Mouse (Mus musculus) myocyte (in vitro differentiated cells): Measurements from ENCODE around the gene Cyp27a1. TPM values are rescaled to one million over a fixed set of nuclear protein-coding genes. Genes with fewer than 3 reads are reported as not detected.

ENCODE experiments used
- H3K27me3 ChIP-seq: one replicate; pipeline ENCODE4 v1.6.1; 2011; ENCODE audit not compliant: control insufficient read depth, insufficient read depth, insufficient read length
- H3K36me3 ChIP-seq: one replicate; pipeline ENCODE4 v1.6.1; 2011; ENCODE audit not compliant: control insufficient read depth, insufficient read depth
- H3K4me2 ChIP-seq: one replicate; pipeline ENCODE4 v1.6.1; 2011; ENCODE audit warnings: low read depth, control low read depth
- H3K4me3 ChIP-seq: one replicate; pipeline ENCODE4 v1.5.1; 2011; ENCODE audit warnings: mild to moderate bottlenecking, control low read depth, moderate library complexity
- H3K79me2 ChIP-seq: one replicate; pipeline ENCODE4 v1.6.1; 2011; ENCODE audit not compliant: control insufficient read depth, insufficient read depth
- H3ac ChIP-seq: one replicate; pipeline ENCODE4 v1.6.1; 2011; ENCODE audit not compliant: control insufficient read depth, insufficient read length
- CEBPB ChIP-seq: IDR thresholded peaks from 2 replicates; pipeline ENCODE4 v1.6.1; 2011; ENCODE audit warnings: mild to moderate bottlenecking, moderate library complexity; ENCODE audit not compliant: poor library complexity, insufficient read depth, severe bottlenecking
- E2F4 ChIP-seq: IDR thresholded peaks from one replicate; pipeline ENCODE4 v1.6.1; 2011; ENCODE audit warnings: mild to moderate bottlenecking, control low read depth, moderate library complexity; ENCODE audit not compliant: insufficient read depth
- MAX ChIP-seq: IDR thresholded peaks from one replicate; pipeline ENCODE4 v1.6.1; 2011; ENCODE audit warnings: low read depth, mild to moderate bottlenecking, control low read depth
- MYOD1 ChIP-seq, 3 experiments: IDR thresholded peaks; one replicate each; pipeline ENCODE4 v1.6.1; 2011; ENCODE audit warnings: control low read depth in 2 of 3, low read depth in 2 of 3, mild to moderate bottlenecking in 2 of 3, moderate library complexity in 1 of 3; ENCODE audit not compliant: insufficient read length in 2 of 3, control insufficient read depth in 1 of 3
- MYOG ChIP-seq, 3 experiments: IDR thresholded peaks; one replicate each; pipeline ENCODE4 v1.6.1; 2011; ENCODE audit warnings: control low read depth in 2 of 3, low read depth in 2 of 3, mild to moderate bottlenecking in 2 of 3; ENCODE audit not compliant: insufficient read length in 2 of 3, control insufficient read depth in 1 of 3, insufficient read depth in 1 of 3
- POLR2A ChIP-seq: IDR thresholded peaks from one replicate; pipeline ENCODE4 v1.6.1; 2011; ENCODE audit warnings: low read depth, mild to moderate bottlenecking, control low read depth, moderate library complexity; ENCODE audit not compliant: insufficient read length
- POLR2AphosphoS2 ChIP-seq: IDR thresholded peaks from one replicate; pipeline ENCODE4 v1.6.1; 2011; ENCODE audit warnings: low read depth, control low read depth; ENCODE audit not compliant: insufficient read length
- REST ChIP-seq: IDR thresholded peaks from one replicate; pipeline ENCODE4 v1.6.1; 2011; ENCODE audit warnings: mild to moderate bottlenecking, control low read depth, moderate library complexity; ENCODE audit not compliant: insufficient read depth, insufficient read length
- SRF ChIP-seq: IDR thresholded peaks from one replicate; pipeline ENCODE4 v1.6.1; 2011; ENCODE audit warnings: low read depth; ENCODE audit not compliant: control insufficient read depth, insufficient read length
- TCF12 ChIP-seq: IDR thresholded peaks from one replicate; pipeline ENCODE4 v1.6.1; 2011; ENCODE audit warnings: mild to moderate bottlenecking, control low read depth; ENCODE audit not compliant: poor library complexity, insufficient read depth, severe bottlenecking
- TCF3 ChIP-seq: IDR thresholded peaks from one replicate; pipeline ENCODE4 v1.6.1; 2011; ENCODE audit warnings: low read depth, control low read depth; ENCODE audit not compliant: insufficient read length
- USF1 ChIP-seq: IDR thresholded peaks from one replicate; pipeline ENCODE4 v1.6.1; 2011; ENCODE audit warnings: low read depth, mild to moderate bottlenecking, control low read depth, moderate library complexity
- polyA plus RNA-seq: library from polyadenylated mRNA; unstranded; fragments of >200 nt; fragmentation: generic; extraction: Trizol; gene quantifications from one replicate; pipeline ENCODE4 v1.2.1, GENCODE M21; 2012; ENCODE audit warnings: missing spikeins

Cyp27a1 gene
- polyA plus RNA-seq, 1 experiment: 0.42 TPM

- TF ChIP-seq MYOG (IDR thresholded peaks at IDR 0.05; ENCODE audit: control insufficient read depth in 1 of 3, insufficient read depth in 1 of 3, insufficient read length in 2 of 3, low read depth in 2 of 3) (no peak), TCF12 (no peak), SRF (no peak), USF1 (no peak), E2F4 (no peak), REST (no peak), MAX (no peak), MYOD1 (IDR thresholded peaks at IDR 0.05; ENCODE audit: control insufficient read depth in 1 of 3, insufficient read length in 2 of 3, low read depth in 2 of 3) (no peak), POLR2AphosphoS2 (no peak)
- Histone ChIP-seq H3ac (no peak overlapping the region), H3K27me3 (no peaks in the 10 kb centered on the region)
Observed at GRCm38 (mm10) chr1:74763081-74763480, 49.7 kb downstream of the Cyp27a1 start.

GRCm38 (mm10) chr1:74770727-74771466 is 57.5 kb downstream of the Cyp27a1 start:
- TF ChIP-seq SRF (no peak), MAX (no peak), MYOG (IDR thresholded peaks at IDR 0.05; ENCODE audit: control insufficient read depth in 1 of 3, insufficient read depth in 1 of 3, insufficient read length in 2 of 3, low read depth in 2 of 3) (no peak), REST (no peak)
- H3ac ChIP-seq: no peak overlapping the region
- no peaks in the 10 kb centered on the region for H3K79me2 ChIP-seq
- peaks cover 20% of the 10 kb centered on the region for H3K27me3 ChIP-seq
- H3K36me3 ChIP-seq: no peaks in the 10 kb centered on the region
- peak overlapping the region; percentile 52 for H3K4me2 ChIP-seq
- H3K4me3 ChIP-seq: no peak overlapping the region

More at GRCm38 (mm10) chr1:74763081-74763480, 49.7 kb downstream of the Cyp27a1 start:
- H3K79me2 ChIP-seq: no peaks in the 10 kb centered on the region
- H3K4me3 ChIP-seq: no peak overlapping the region
- no peak overlapping the region for H3K4me2 ChIP-seq
- no peaks in the 10 kb centered on the region for H3K36me3 ChIP-seq

DNA sequence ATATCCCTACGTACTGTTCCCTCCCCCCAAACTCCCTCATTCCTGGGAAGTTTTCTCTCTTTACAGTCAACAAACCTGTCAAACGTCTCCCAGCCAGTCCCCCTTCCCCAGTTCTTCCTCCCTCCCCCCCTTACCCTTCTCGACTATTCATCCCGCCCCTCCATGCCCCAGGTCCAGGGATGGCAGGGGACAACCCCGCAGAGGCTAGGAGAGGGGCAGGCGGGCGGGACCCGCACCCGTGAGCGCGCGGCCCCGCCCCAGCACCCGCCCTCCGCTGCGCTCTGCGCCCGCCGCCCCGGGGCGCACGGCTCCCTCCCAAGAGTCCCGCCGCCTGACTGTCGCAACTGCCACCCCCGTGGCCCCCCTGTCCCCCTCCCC is 58.1 kb downstream of the Cyp27a1 start:
- H3ac ChIP-seq: peak overlapping the region; percentile 10
- TF ChIP-seq POLR2A: no peak
- TF ChIP-seq SRF: no peak
- no peak for TF ChIP-seq TCF12
- no peak for TF ChIP-seq POLR2AphosphoS2
- TF ChIP-seq E2F4: no peak
- TF ChIP-seq MYOG (IDR thresholded peaks at IDR 0.05; ENCODE audit: control insufficient read depth in 1 of 3, insufficient read depth in 1 of 3, insufficient read length in 2 of 3, low read depth in 2 of 3): no peak
- TF ChIP-seq MAX: no peak
- TF ChIP-seq TCF3: no peak
- TF ChIP-seq USF1: no peak
- TF ChIP-seq CEBPB: no peak
- TF ChIP-seq REST: no peak
- TF ChIP-seq MYOD1 (IDR thresholded peaks at IDR 0.05; ENCODE audit: control insufficient read depth in 1 of 3, insufficient read length in 2 of 3, low read depth in 2 of 3): no peak
- no peaks in the 10 kb centered on the region for H3K36me3 ChIP-seq
- no peaks in the 10 kb centered on the region for H3K79me2 ChIP-seq
- peak overlapping the region; percentile 52 for H3K4me2 ChIP-seq
- H3K4me3 ChIP-seq: peak overlapping the region; percentile 16
- H3K27me3 ChIP-seq: peaks cover 20% of the 10 kb centered on the region

DNA sequence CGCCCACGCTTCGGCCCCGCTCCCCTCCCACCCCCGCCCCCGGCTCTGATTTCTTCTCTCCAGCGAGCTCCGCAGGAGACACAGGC is 58.3 kb downstream of the Cyp27a1 start, which contains the start of gene Wnt6:
TSS of gene Wnt6 (plus strand) at position 48 of the 86 bp plus-strand sequence.
- peak within 1 kb of the TSS; percentile 16 for H3K4me3 ChIP-seq
- H3K27me3 ChIP-seq: peaks cover 20% of the 10 kb centered on the region
- peak within 1 kb of the TSS; percentile 94 for H3K4me2 ChIP-seq
- H3K36me3 ChIP-seq: no peaks in the 10 kb centered on the region
- TF ChIP-seq MYOG (IDR thresholded peaks at IDR 0.05; ENCODE audit: control insufficient read depth in 1 of 3, insufficient read depth in 1 of 3, insufficient read length in 2 of 3, low read depth in 2 of 3): no peak
- no peak for TF ChIP-seq MAX
- TF ChIP-seq SRF: no peak
- no peak for TF ChIP-seq TCF12
- TF ChIP-seq CEBPB: no peak
- TF ChIP-seq POLR2AphosphoS2: no peak
- TF ChIP-seq REST: no peak
- TF ChIP-seq POLR2A: no peak
- no peak for TF ChIP-seq MYOD1 (IDR thresholded peaks at IDR 0.05; ENCODE audit: control insufficient read depth in 1 of 3, insufficient read length in 2 of 3, low read depth in 2 of 3)
- TF ChIP-seq TCF3: no peak
- TF ChIP-seq USF1: no peak
- TF ChIP-seq E2F4: no peak
- H3ac ChIP-seq: peak within 1 kb of the TSS; percentile 10
- no peaks in the 10 kb centered on the region for H3K79me2 ChIP-seq

- Histone ChIP-seq H3K4me3 (peak overlapping the region; percentile 16), H3K79me2 (no peaks in the 10 kb centered on the region), H3K36me3 (no peaks in the 10 kb centered on the region), H3K4me2 (peak overlapping the region; percentile 94), H3ac (peak overlapping the region; percentile 10), H3K27me3 (peaks cover 20% of the 10 kb centered on the region)
- TF ChIP-seq MYOD1 (IDR thresholded peaks at IDR 0.05; ENCODE audit: control insufficient read depth in 1 of 3, insufficient read length in 2 of 3, low read depth in 2 of 3) (no peak), MYOG (IDR thresholded peaks at IDR 0.05; ENCODE audit: control insufficient read depth in 1 of 3, insufficient read depth in 1 of 3, insufficient read length in 2 of 3, low read depth in 2 of 3) (peak in 1 of 3 experiments; percentile 17)
Observed at GRCm38 (mm10) chr1:74771931-74772620, 58.7 kb downstream of the Cyp27a1 start.
